Mouse (Mus musculus) myocyte (in vitro differentiated cells): ENCODE measurements around the gene Tasp1.

Source experiments
- MAX ChIP-seq: IDR thresholded peaks from one replicate; pipeline ENCODE4 v1.6.1; 2011; ENCODE audit warnings: low read depth, mild to moderate bottlenecking, control low read depth
- MYOG ChIP-seq, 3 experiments: IDR thresholded peaks; one replicate each; pipeline ENCODE4 v1.6.1; 2011; ENCODE audit warnings: control low read depth in 2 of 3, low read depth in 2 of 3, mild to moderate bottlenecking in 2 of 3; ENCODE audit not compliant: insufficient read length in 2 of 3, control insufficient read depth in 1 of 3, insufficient read depth in 1 of 3
- POLR2A ChIP-seq: IDR thresholded peaks from one replicate; pipeline ENCODE4 v1.6.1; 2011; ENCODE audit warnings: low read depth, mild to moderate bottlenecking, control low read depth, moderate library complexity; ENCODE audit not compliant: insufficient read length
- POLR2AphosphoS2 ChIP-seq: IDR thresholded peaks from one replicate; pipeline ENCODE4 v1.6.1; 2011; ENCODE audit warnings: low read depth, control low read depth; ENCODE audit not compliant: insufficient read length
- SRF ChIP-seq: IDR thresholded peaks from one replicate; pipeline ENCODE4 v1.6.1; 2011; ENCODE audit warnings: low read depth; ENCODE audit not compliant: control insufficient read depth, insufficient read length
- USF1 ChIP-seq: IDR thresholded peaks from one replicate; pipeline ENCODE4 v1.6.1; 2011; ENCODE audit warnings: low read depth, mild to moderate bottlenecking, control low read depth, moderate library complexity

DNA sequence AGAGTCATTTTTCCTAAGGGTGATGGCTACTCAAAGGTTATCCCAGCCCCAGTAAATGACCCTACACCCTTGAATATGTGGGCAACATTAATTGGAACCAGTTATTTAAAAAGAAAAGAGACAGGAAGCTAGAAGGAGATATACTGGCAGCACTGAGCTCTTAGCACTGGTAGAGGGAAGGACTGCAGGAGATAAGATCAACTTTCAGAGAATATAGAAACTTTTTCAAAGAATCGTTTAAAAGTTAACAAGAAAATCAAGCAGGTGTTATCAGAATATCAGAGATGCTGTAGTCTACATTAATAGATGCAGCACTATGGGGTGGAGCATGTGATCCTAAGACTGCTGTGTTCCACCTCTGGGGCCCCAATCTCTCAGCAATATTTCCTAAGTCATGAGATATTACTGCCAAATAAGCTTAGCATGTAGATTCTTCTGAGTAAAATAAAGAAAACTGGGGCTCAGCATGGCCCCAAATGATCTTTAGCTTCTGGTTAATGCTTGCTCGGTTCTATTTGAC is 14.9 kb downstream of the Tasp1 start:
- TF ChIP-seq POLR2A (no peak), USF1 (no peak), SRF (no peak), MAX (no peak), POLR2AphosphoS2 (no peak), MYOG (IDR thresholded peaks at IDR 0.05; ENCODE audit: control insufficient read depth in 1 of 3, insufficient read depth in 1 of 3, insufficient read length in 2 of 3, low read depth in 2 of 3) (no peak)
